Mouse (Mus musculus): ENCODE results near the gene Amt. TPM values are rescaled to one million over a fixed set of nuclear protein-coding genes. Genes with fewer than 3 reads are reported as not detected.

The Amt gene
- 10.6 and 10.9 TPM in 2 replicates for polyA plus RNA-seq (2012; rRNA removed)

GRCm38 (mm10) chr9:108296453-108297355 lies at the start of gene Amt:
Gene Amt, plus strand, starts transcription at chr9:108296853.

GRCm38 (mm10) chr9:108263690-108264190 lies 32.9 kb upstream of the Amt start, which contains the start of gene Dag1:
Gene Dag1, minus strand, starts transcription at chr9:108263958.

GRCm38 (mm10) chr9:108290016-108290750 lies 6.5 kb upstream of the Amt start, which contains the start of gene Nicn1:
Gene Nicn1, plus strand, starts transcription at chr9:108290429.

GRCm38 (mm10) chr9:108305629-108306520 lies 9.2 kb downstream of the Amt start, which contains the start of the genes Rhoa and Tcta:
Gene Rhoa, plus strand, starts transcription at chr9:108306129.
Gene Tcta, minus strand, starts transcription at chr9:108306160.

GRCm38 (mm10) chr9:108338886-108339781 lies 42.5 kb downstream of the Amt start, which contains the start of gene Gpx1:
Gene Gpx1, plus strand, starts transcription at chr9:108338903.

GRCm38 (mm10) chr9:108347540-108348289 lies 51.1 kb downstream of the Amt start, which contains the start of gene Usp4:
Gene Usp4, plus strand, starts transcription at chr9:108347853.

Other genes with a start within 250 kb of the Amt start
- 11.3 and 11.8 TPM in 2 replicates for gene Gmppb, start 247.6 kb upstream of the Amt start, polyA plus RNA-seq (2012; rRNA removed)
- 0.44 and 0.62 TPM in 2 replicates for gene Amigo3, start 243.7 kb upstream of the Amt start, polyA plus RNA-seq (2012; rRNA removed)
- gene Mst1, start 216.4 kb upstream of the Amt start, polyA plus RNA-seq (2012; rRNA removed), result 92.9 and 96.0 TPM in 2 replicates
- gene Rnf123, start 213.5 kb upstream of the Amt start, polyA plus RNA-seq (2012; rRNA removed), result 53.9 and 64.1 TPM in 2 replicates
- 81.3 and 81.5 TPM in 2 replicates for gene Apeh, start 202.2 kb upstream of the Amt start, polyA plus RNA-seq (2012; rRNA removed)
- gene Bsn, start 106.5 kb upstream of the Amt start, polyA plus RNA-seq (2012; rRNA removed), result 0.46 and 0.60 TPM in 2 replicates
- gene Dag1, start 32.9 kb upstream of the Amt start, polyA plus RNA-seq (2012; rRNA removed), result 8.4 and 9.0 TPM in 2 replicates
- 5.9 and 6.0 TPM in 2 replicates for gene Nicn1, start 6.4 kb upstream of the Amt start, polyA plus RNA-seq (2012; rRNA removed)
- 74.7 and 78.0 TPM in 2 replicates for gene Rhoa, start 9.3 kb downstream of the Amt start, polyA plus RNA-seq (2012; rRNA removed)
- 13.6 and 14.8 TPM in 2 replicates for gene Tcta, start 9.3 kb downstream of the Amt start, polyA plus RNA-seq (2012; rRNA removed)
- gene Gpx1, start 42.0 kb downstream of the Amt start, polyA plus RNA-seq (2012; rRNA removed), result 1,940 and 2,086 TPM in 2 replicates
- gene Usp4, start 51.0 kb downstream of the Amt start, polyA plus RNA-seq (2012; rRNA removed), result 27.8 and 30.7 TPM in 2 replicates
- 0.26 and 0.44 TPM in 2 replicates for gene 1700102P08Rik, start 96.0 kb downstream of the Amt start, polyA plus RNA-seq (2012; rRNA removed)
- 0.06 and 0.08 TPM in 2 replicates for gene Ccdc36, start 131.6 kb downstream of the Amt start, polyA plus RNA-seq (2012; rRNA removed)
- not detected in 2 replicates for gene BC048562, start 139.6 kb downstream of the Amt start, polyA plus RNA-seq (2012; rRNA removed)
- gene Ccdc71, start 163.7 kb downstream of the Amt start, polyA plus RNA-seq (2012; rRNA removed), result 9.5 TPM in 2 replicates
- 18.4 and 25.3 TPM in 2 replicates for gene Klhdc8b, start 164.7 kb downstream of the Amt start, polyA plus RNA-seq (2012; rRNA removed)
- 9.6 and 10.7 TPM in 2 replicates for gene Lamb2, start 182.9 kb downstream of the Amt start, polyA plus RNA-seq (2012; rRNA removed)
- gene Usp19, start 193.7 kb downstream of the Amt start, polyA plus RNA-seq (2012; rRNA removed), result 32.7 and 42.1 TPM in 2 replicates
- 68.5 and 88.3 TPM in 2 replicates for gene Qars, start 210.9 kb downstream of the Amt start, polyA plus RNA-seq (2012; rRNA removed)
- gene Qrich1, start 220.0 kb downstream of the Amt start, polyA plus RNA-seq (2012; rRNA removed), result 32.6 and 35.7 TPM in 2 replicates

Measured in liver, embryonic 18 days (tissue).